Mouse (Mus musculus) right cerebral cortex, adult 2 months (tissue): ENCODE results near the gene Nin.

Experiments used
- DNase-seq, 2 experiments: peaks; one replicate each; pipeline ENCODE4 v3.0.0; 2021 to 2022; ENCODE audit warnings: low spot score in 2 of 2

The Nin gene

GRCm38 (mm10) chr12:70082935-70083532, 30.5 kb downstream of the Nin start:
- no peak for DNase-seq

DNA sequence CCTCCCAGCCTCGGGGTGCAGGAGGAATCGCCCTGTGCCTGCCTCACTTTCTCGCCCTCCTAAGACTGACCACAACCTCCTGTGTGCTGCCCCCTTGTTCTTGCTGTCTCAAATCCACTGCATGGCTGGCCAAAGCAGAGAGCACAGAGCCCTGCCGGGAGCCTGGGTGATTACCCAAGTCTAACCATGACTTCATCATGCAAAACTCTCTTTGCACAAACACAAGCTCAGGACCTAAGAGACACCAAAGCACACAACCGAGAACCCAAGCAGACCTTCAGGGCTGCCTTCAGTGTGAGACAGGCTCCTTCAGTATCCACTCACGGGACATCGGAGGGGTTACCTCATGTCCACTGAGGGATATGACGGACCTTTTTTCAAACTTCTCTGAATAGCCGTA, 31.0 kb downstream of the Nin start:
- DNase-seq = no peak

- no peak for DNase-seq
Observed at GRCm38 (mm10) chr12:70078471-70079025, 35.0 kb downstream of the Nin start.

GRCm38 (mm10) chr12:70076493-70076892, 37.0 kb downstream of the Nin start:
- peak in 1 of 2 experiments; percentile 33 for DNase-seq

- no peak for DNase-seq
Observed at GRCm38 (mm10) chr12:70075001-70075400, 38.5 kb downstream of the Nin start.

DNA sequence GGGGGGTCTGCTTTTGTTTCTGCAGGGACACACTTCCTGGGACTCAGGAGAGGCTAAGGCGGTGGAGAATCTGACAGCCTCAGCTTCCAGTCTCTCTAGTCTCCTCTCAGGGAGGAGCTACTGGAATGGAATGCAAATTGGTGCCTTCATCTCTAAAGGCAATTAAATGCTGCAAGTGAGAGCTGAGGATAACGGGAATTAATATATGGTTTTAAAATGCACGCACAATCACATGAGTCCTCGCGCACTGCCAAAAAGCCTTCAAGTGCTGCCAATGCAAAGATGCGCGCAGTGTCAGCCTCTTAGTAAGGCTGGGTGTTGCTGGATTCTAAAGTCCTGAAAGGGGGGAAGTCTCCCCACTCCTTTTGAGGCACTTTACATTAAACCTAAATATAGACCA, 42.6 kb downstream of the Nin start:
- DNase-seq = no peak

GRCm38 (mm10) chr12:70070306-70070705, 43.2 kb downstream of the Nin start:
- no peak for DNase-seq

GRCm38 (mm10) chr12:70068647-70069257, 44.8 kb downstream of the Nin start:
- DNase-seq = no peak

DNA sequence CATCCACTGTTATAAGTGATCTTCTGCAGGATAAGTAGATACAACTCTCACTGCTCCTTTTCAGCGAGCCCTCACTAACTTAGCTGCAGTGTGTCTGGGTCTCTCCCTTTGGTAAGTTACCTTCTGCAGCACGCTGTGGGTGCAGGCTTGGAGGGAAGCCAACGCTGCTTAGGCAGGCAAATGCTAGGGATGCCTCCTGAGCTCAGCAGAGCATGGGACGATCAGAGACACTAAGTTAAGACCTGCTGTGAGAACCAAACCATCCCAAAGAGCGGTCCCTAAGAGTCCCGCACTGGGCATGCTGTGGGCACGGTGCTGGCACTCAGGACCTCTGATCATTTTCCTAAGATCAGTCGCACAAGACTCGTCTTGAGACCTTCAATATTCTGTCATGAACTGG, 45.7 kb downstream of the Nin start:
- peak; percentile 67 for DNase-seq

- DNase-seq = peak; percentile 67 to 78
Observed at GRCm38 (mm10) chr12:70062114-70062513, 51.4 kb downstream of the Nin start.

DNA sequence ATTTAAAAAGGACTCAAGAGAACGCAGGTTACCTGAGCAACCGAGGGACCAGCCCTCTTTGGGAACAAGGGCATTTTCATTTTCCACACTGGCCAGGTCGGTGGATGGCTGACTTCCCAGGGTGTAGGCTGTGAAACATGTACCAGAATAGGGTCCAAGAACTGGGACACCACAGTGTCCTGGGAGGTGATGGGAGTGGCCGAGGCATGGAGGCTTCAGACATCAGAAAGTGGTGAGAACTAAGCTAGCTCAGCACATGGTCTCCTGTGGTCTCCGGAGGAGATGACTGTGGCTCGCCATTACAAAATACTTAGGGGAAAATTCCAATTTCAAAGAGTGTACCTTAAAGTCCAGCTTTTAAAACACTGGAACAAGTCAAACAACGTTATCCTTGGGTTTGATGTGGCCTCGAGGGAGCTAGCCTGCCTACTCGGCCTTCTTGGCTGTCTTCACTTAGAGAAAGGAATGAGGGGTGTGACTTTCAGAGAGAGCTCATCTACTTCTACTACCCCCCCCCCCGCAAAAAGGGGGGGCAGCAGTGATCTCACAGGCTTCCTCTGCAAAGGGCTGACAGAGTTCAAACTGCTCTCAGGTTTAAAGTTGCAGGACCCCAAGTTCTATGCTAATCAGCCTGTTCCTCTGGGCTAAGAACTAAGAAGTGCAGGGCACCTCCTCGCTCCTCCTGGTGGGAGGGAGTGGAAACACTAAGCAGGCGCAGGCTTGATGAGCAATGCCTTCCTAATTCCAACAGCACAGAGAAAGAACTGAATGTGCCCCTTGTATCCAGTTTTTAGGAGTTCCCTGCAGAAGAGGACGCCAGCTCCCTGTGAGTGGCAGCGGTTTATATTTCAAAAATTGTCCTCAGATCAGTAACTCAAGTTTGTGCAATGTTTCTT, 54.3 kb downstream of the Nin start:
- no peak for DNase-seq

- no peak for DNase-seq
Observed at GRCm38 (mm10) chr12:70050699-70051098, 62.8 kb downstream of the Nin start.

GRCm38 (mm10) chr12:70048741-70049140, 64.8 kb downstream of the Nin start:
- no peak for DNase-seq

DNA sequence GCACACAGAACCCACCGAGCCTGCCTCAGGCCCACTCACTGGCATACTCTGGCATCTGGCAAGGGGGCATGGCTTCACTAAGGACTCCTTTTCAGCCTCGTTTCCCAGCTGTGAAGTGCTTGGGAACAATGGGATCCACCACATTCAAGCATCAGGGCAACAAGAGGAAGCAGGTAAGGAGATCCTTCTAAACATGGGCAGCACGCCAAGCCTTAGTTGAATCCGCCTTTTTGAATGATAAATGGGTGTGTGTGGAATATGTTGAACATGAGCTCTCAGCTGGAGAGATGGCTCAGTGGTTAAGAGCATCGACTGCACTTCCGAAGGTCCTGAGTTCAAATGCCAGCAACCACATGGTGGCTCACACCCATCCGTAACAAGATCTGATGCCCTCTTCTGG, 66.2 kb downstream of the Nin start:
- no peak for DNase-seq

DNA sequence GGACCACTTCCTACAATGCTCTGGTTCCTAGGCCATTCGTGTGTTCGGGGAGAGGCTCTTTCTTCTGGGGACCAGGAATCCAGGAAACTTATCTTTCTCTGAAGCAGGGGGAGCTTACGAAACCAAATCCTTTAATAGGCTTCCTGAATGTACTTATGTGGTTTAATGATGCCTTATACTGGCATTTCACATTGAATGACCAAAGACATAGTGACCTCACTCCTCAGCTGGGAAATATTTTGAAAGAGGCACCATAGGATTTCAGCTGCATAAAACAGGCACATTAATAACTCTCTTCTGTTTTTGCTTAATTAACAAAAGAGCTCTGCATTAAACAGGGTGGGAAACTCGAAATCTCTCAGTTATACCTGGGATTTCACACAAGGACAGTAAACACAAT, 69.2 kb downstream of the Nin start:
- no peak for DNase-seq

GRCm38 (mm10) chr12:70043421-70043820, 70.1 kb downstream of the Nin start:
- peak; percentile 79 for DNase-seq

GRCm38 (mm10) chr12:70040981-70041380, 72.5 kb downstream of the Nin start:
- no peak for DNase-seq

GRCm38 (mm10) chr12:70036722-70037305, 76.7 kb downstream of the Nin start:
- DNase-seq = no peak

GRCm38 (mm10) chr12:70026233-70026632, 87.3 kb downstream of the Nin start:
- DNase-seq = no peak

GRCm38 (mm10) chr12:70025431-70025830, 88.1 kb downstream of the Nin start:
- DNase-seq = peak; percentile 0 to 1

GRCm38 (mm10) chr12:70023580-70023979, 89.9 kb downstream of the Nin start:
- DNase-seq = no peak

GRCm38 (mm10) chr12:70018153-70018552, 95.4 kb downstream of the Nin start:
- no peak for DNase-seq
